Mouse (Mus musculus) MEL-GATA-1-ER (cell line): ENCODE measurements around the gene Fam83d.

Source experiments
- DNase-seq: peaks from one replicate; pipeline ENCODE4 v3.0.0-alpha.2; 2012; ENCODE audit warnings: low read depth; ENCODE audit errors: extremely low read depth

Fam83d gene

GRCm38 (mm10) chr2:158815686-158816085 is 47.8 kb downstream of the Fam83d start:
- no peak for DNase-seq

DNA sequence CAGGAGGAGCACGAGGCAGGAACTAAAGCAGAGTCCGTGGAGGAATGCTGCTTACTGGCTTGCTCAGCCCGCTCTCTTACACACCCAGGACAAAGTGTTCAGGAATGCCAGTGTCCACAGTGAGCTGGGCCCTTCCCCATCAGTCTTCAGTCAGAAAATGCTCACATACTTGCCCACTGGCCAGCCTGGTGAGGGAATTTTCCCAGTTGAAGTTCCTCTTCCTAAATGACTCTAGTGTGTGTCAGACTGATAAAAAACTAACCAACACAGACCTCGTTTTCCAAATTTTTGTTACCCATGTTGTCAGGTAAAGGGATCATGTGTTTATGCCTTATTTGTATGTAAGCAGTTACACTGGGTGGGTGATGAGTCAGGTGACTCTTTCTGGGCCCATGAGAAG is 48.3 kb downstream of the Fam83d start:
- DNase-seq, result no peak

DNA sequence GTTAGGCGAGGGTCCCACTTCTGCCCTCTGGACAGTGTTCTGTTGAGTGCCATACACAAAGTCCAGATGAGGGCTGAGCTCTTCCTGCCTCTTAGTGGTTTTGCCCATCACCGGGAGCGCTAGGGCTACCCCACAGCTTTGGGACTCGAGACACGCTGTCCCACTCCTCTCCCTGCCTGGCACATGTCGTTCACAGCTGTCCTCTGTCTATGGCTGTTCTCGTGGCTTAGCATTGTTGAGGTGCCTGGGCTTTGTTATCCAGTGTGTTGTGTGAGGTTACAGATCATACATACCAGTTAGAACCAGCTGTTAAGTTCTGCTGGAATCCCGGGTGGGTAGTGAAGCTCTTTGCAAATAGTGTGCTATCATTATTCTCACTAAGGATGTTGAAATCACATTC is 49.8 kb downstream of the Fam83d start:
- DNase-seq, result no peak

DNA sequence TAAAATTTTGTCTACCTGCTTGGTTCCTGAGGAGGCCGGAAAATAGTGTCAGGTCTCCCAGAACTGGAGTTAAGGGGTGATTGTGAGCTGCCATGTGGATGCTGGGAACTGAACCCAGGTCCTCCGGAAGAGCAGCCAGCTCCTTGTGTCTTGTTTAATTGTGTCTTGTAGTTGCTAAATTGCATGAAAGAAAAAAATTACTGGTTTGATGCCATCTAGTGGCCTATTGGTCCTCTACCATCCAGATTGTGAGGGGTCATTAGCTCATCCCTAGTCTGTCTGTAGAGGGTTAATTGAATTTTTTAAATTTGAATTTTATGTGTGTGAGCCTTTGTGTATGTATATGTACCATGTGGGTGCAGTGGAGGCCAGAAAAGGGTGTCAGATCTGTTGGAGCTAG is 60.2 kb downstream of the Fam83d start:
- no peak for DNase-seq

DNA sequence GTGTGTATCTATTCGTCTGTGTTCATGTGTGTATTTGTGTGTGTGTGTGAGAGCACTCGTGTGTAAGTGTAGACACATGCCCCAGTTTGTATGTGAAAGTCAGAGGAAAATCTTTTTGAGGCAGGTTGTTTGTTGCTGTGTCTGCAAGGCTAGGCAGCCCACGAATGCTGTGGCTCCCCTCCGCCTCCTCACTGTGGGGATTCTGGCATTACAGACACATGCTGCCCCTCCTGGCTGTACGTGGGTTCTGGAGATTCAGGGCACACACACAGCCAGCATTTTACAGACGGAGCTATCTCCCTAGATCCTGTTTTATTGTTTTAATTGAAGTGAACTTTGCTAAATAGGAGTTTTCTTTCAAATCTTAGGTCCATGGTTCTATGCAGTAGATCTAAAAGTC is 61.9 kb downstream of the Fam83d start:
- DNase-seq, result no peak

- DNase-seq, result no peak
These were observed 65.3 kb downstream of the Fam83d start for GRCm38 (mm10) chr2:158833221-158833620.

GRCm38 (mm10) chr2:158833645-158834044 is 65.8 kb downstream of the Fam83d start:
- DNase-seq, result no peak
